Mouse (Mus musculus) E14TG2a.4 (cell line): Measurements from ENCODE around the gene Lrrc28.

Experiments
- H3K27me3 ChIP-seq: 2 replicates; pipeline ENCODE4 v1.6.1; 2014; ENCODE audit warnings: low read length, control low read depth; ENCODE audit not compliant: insufficient read depth
- H3K36me3 ChIP-seq: 2 replicates; pipeline ENCODE4 v1.6.1; 2014; ENCODE audit warnings: low read length, control low read depth; ENCODE audit not compliant: insufficient read depth
- H3K4me1 ChIP-seq: replicated peaks from 2 replicates; pipeline ENCODE4 v1.6.1; 2014; ENCODE audit warnings: low read depth, low read length, control low read depth
- H3K4me3 ChIP-seq: replicated peaks from 2 replicates; pipeline ENCODE4 v1.5.1; 2014; ENCODE audit warnings: mild to moderate bottlenecking, low read length
- H3K9me3 ChIP-seq: 2 replicates; pipeline ENCODE4 v1.6.1; 2014; ENCODE audit warnings: low read length, control low read depth
- CTCF ChIP-seq: conservative IDR thresholded peaks from 2 replicates; pipeline ENCODE4 v1.5.1; 2014; ENCODE audit warnings: low read length
- NANOG ChIP-seq: IDR thresholded peaks from 2 replicates; pipeline ENCODE4 v1.6.1; 2014; ENCODE audit warnings: borderline replicate concordance, low read length, mixed read lengths
- POU5F1 ChIP-seq: IDR thresholded peaks from 2 replicates; pipeline ENCODE4 v1.6.1; 2014; ENCODE audit warnings: low read length, borderline replicate concordance

Gene Lrrc28

GRCm38 (mm10) chr7:67678878-67679499 lies 33.9 kb upstream of the Lrrc28 start:
- Histone ChIP-seq H3K9me3 (no peaks in the 10 kb centered on the region), H3K4me1 (no peaks in the 10 kb centered on the region), H3K36me3 (peaks cover 23% of the 10 kb centered on the region; the same call in 1 of the 2 replicates), H3K27me3 (no peaks in the 10 kb centered on the region), H3K4me3 (no peak overlapping the region)
- no peak for TF ChIP-seq NANOG
- no peak for TF ChIP-seq POU5F1
- no peak for TF ChIP-seq CTCF

- H3K9me3 ChIP-seq, result no peaks in the 10 kb centered on the region
- no peaks in the 10 kb centered on the region for H3K27me3 ChIP-seq
- H3K4me3 ChIP-seq, result no peak overlapping the region
- H3K36me3 ChIP-seq, result peaks cover 24% of the 10 kb centered on the region
- TF ChIP-seq POU5F1 (no peak), CTCF (no peak), NANOG (no peak)
- peaks cover 4% of the 10 kb centered on the region; the same call in 1 of the 2 replicates for H3K4me1 ChIP-seq
Measured at GRCm38 (mm10) chr7:67673656-67674055, 28.6 kb upstream of the Lrrc28 start.

GRCm38 (mm10) chr7:67672650-67673049 lies 27.6 kb upstream of the Lrrc28 start:
- Histone ChIP-seq H3K36me3 (peaks cover 33% of the 10 kb centered on the region), H3K4me1 (peaks cover 4% of the 10 kb centered on the region; the same call in 1 of the 2 replicates), H3K4me3 (no peak overlapping the region), H3K9me3 (no peaks in the 10 kb centered on the region), H3K27me3 (no peaks in the 10 kb centered on the region)
- no peak for TF ChIP-seq NANOG
- peak; percentile 93 for TF ChIP-seq CTCF

GRCm38 (mm10) chr7:67670965-67671364 lies 25.9 kb upstream of the Lrrc28 start:
- TF ChIP-seq NANOG, result no peak
- TF ChIP-seq CTCF, result peak; percentile 69
- Histone ChIP-seq H3K4me3 (no peak overlapping the region), H3K36me3 (peaks cover 39% of the 10 kb centered on the region), H3K4me1 (peaks cover 16% of the 10 kb centered on the region), H3K27me3 (no peaks in the 10 kb centered on the region), H3K9me3 (no peaks in the 10 kb centered on the region)

GRCm38 (mm10) chr7:67663981-67664694 lies 19.1 kb upstream of the Lrrc28 start:
- Histone ChIP-seq H3K4me1 (peaks cover 60% of the 10 kb centered on the region), H3K27me3 (no peaks in the 10 kb centered on the region), H3K36me3 (peaks cover 30% of the 10 kb centered on the region), H3K9me3 (no peaks in the 10 kb centered on the region), H3K4me3 (no peak overlapping the region)
- no peak for TF ChIP-seq POU5F1
- TF ChIP-seq NANOG, result no peak
- no peak for TF ChIP-seq CTCF

GRCm38 (mm10) chr7:67662424-67662823 lies 17.4 kb upstream of the Lrrc28 start:
- no peak overlapping the region for H3K4me3 ChIP-seq
- H3K36me3 ChIP-seq, result peaks cover 14% of the 10 kb centered on the region
- peaks cover 60% of the 10 kb centered on the region for H3K4me1 ChIP-seq
- no peaks in the 10 kb centered on the region for H3K9me3 ChIP-seq
- no peaks in the 10 kb centered on the region for H3K27me3 ChIP-seq
- TF ChIP-seq NANOG (no peak), CTCF (no peak), POU5F1 (no peak)

- Histone ChIP-seq H3K27me3 (no peaks in the 10 kb centered on the region), H3K4me3 (no peak overlapping the region), H3K4me1 (peaks cover 56% of the 10 kb centered on the region), H3K36me3 (peaks cover 8% of the 10 kb centered on the region), H3K9me3 (no peaks in the 10 kb centered on the region)
- TF ChIP-seq POU5F1 (no peak), NANOG (no peak), CTCF (peak; percentile 49)
Measured at GRCm38 (mm10) chr7:67658110-67658509, 13.0 kb upstream of the Lrrc28 start.

GRCm38 (mm10) chr7:67655186-67655585 lies 10.1 kb upstream of the Lrrc28 start:
- TF ChIP-seq POU5F1 (no peak), NANOG (no peak), CTCF (no peak)

GRCm38 (mm10) chr7:67654668-67655067 lies 9.6 kb upstream of the Lrrc28 start:
- Histone ChIP-seq H3K27me3 (no peaks in the 10 kb centered on the region), H3K9me3 (no peaks in the 10 kb centered on the region), H3K4me3 (no peak overlapping the region), H3K36me3 (no peaks in the 10 kb centered on the region), H3K4me1 (peaks cover 46% of the 10 kb centered on the region)
- TF ChIP-seq CTCF (no peak), POU5F1 (no peak), NANOG (no peak)

More at GRCm38 (mm10) chr7:67655186-67655585, 10.1 kb upstream of the Lrrc28 start:
- Histone ChIP-seq H3K4me3 (peak overlapping the region; percentile 56), H3K27me3 (no peaks in the 10 kb centered on the region), H3K4me1 (peaks cover 47% of the 10 kb centered on the region), H3K36me3 (no peaks in the 10 kb centered on the region), H3K9me3 (no peaks in the 10 kb centered on the region)
